8 mouse cellular contexts compared by ENCODE assay signal in genomic region chr13:23751478-23751956, GRCm38 (mm10). TPM values are rescaled to one million over a fixed set of nuclear protein-coding genes. Genes with fewer than 3 reads are reported as not detected.
DNase-seq lines count a peak whose midpoint lies in the region; ATAC-seq and TF ChIP-seq lines count a peak whose summit lies in the region.

No protein-coding gene starts in this region.

- H3K27ac ChIP-seq in spleen, adult 2 months (ENCODE audit: insufficient read depth, low read length), result peak overlapping the region; percentile 87
- peak overlapping the region; percentile 94 for H3K27ac ChIP-seq in intestine, embryonic 14.5 days (ENCODE audit: low read depth)

- H3K4me2 ChIP-seq in intestine, embryonic 14.5 days (ENCODE audit: low read length), result peak overlapping the region; percentile 56

- no peak for DNase-seq in spleen, adult 2 months (ENCODE audit: low read depth in 1 of 2, low spot score in 2 of 2)
- DNase-seq in spleen, postnatal 36 days (ENCODE audit: low spot score in 2 of 2), result no peak
- peak; percentile 75 for DNase-seq in embryo, embryonic 10.5 days (ENCODE audit: low spot score)
- DNase-seq in intestine, embryonic 14.5 days (ENCODE audit: low spot score), result no peak
- DNase-seq in naive thymus-derived CD4-positive, alpha-beta T cell, adult 2 months (ENCODE audit: low read depth), result peak; percentile 49
- no peak for DNase-seq in left cerebral cortex, adult 11 months (ENCODE audit: low spot score)
- no peak for DNase-seq in kidney, postnatal 4 days
- DNase-seq in adrenal gland, postnatal 4 days (ENCODE audit: low spot score in 2 of 2), result no peak

- no peaks in the 10 kb centered on the region for H3K27me3 ChIP-seq in spleen, adult 2 months (ENCODE audit: control insufficient read depth, insufficient read depth, low read length)
- no peaks in the 10 kb centered on the region for H3K27me3 ChIP-seq in intestine, embryonic 14.5 days (replicated peaks; ENCODE audit: control insufficient read depth, insufficient read depth, low read length)

- peak overlapping the region; percentile 62 for H3K9ac ChIP-seq in intestine, embryonic 14.5 days (ENCODE audit: low read length)

- 0 out of 2 replicates have a peak, but pooled peaks have one; percentile 28 for ATAC-seq in intestine, embryonic 14.5 days (replicated peaks; ENCODE audit: low FRiP score, low TSS enrichment, low read depth)

- 2% methylated on average over 11 of the region's 11 CpGs for WGBS in spleen, adult 2 months
- WGBS in intestine, embryonic 14.5 days, result under 1% methylated on average over 11 of the region's 11 CpGs

- no peaks in the 10 kb centered on the region for H3K9me3 ChIP-seq in intestine, embryonic 14.5 days (ENCODE audit: control insufficient read depth, low read length)

- H3K4me1 ChIP-seq in spleen, adult 2 months (ENCODE audit: control insufficient read depth, insufficient read depth, insufficient read length), result no peaks in the 10 kb centered on the region; the same call in 1 of the 2 replicates
- H3K4me1 ChIP-seq in intestine, embryonic 14.5 days (replicated peaks; ENCODE audit: control insufficient read depth, insufficient read depth, low read length), result peaks cover 18% of the 10 kb centered on the region

- H3K4me3 ChIP-seq in spleen, adult 2 months (ENCODE audit: extremely low read depth, insufficient read depth, insufficient read length), result peak overlapping the region; percentile 38
- H3K4me3 ChIP-seq in intestine, embryonic 14.5 days (ENCODE audit: low read depth, low read length), result peak overlapping the region; percentile 40

- no peak for TF ChIP-seq CTCF in spleen, adult 2 months (IDR thresholded peaks at IDR 0.05; ENCODE audit: extremely low read depth, insufficient read depth, insufficient read length, insufficient replicate concordance)

- TF ChIP-seq POLR2A in spleen, adult 2 months (IDR thresholded peaks at IDR 0.05; ENCODE audit: low read depth, low read length), result no peak

- no peaks in the 10 kb centered on the region for H3K36me3 ChIP-seq in spleen, adult 2 months (ENCODE audit: control insufficient read depth, insufficient read depth, low read length)
- H3K36me3 ChIP-seq in intestine, embryonic 14.5 days (ENCODE audit: control insufficient read depth, insufficient read depth, low read length), result no peaks in the 10 kb centered on the region

RNA-seq across cellular contexts. Expression of gene Hist1h3b, which starts 0.6 kb away (rescaled TPM):
- polyA plus RNA-seq in spleen, adult 2 months (2012; rRNA removed), result 54.9 and 68.9 TPM in 2 replicates
- 13.9 and 15.5 TPM in 2 replicates for polyA plus RNA-seq in intestine, embryonic 14.5 days (2014; fragmentation: Nextera tagmentation; extraction: Ambion mirVana)
- 100 to 1,000 TPM; 526 to 670 TPM for total RNA-seq in adrenal gland, postnatal 4 days (2021)

RNA-seq across cellular contexts. Expression of gene Hist1h2ab, which starts 0.6 kb away (rescaled TPM):
- 28.4 and 40.3 TPM in 2 replicates for polyA plus RNA-seq in spleen, adult 2 months (2012; rRNA removed)
- polyA plus RNA-seq in intestine, embryonic 14.5 days (2014; fragmentation: Nextera tagmentation; extraction: Ambion mirVana), result 49.6 and 49.8 TPM in 2 replicates
- 100 to 1,000 TPM; 457 to 545 TPM for total RNA-seq in adrenal gland, postnatal 4 days (2021)

RNA-seq across cellular contexts. Expression of gene Hist1h2bb, which starts 5.0 kb away (rescaled TPM):
- 23.7 and 32.9 TPM in 2 replicates for polyA plus RNA-seq in spleen, adult 2 months (2012; rRNA removed)
- polyA plus RNA-seq in intestine, embryonic 14.5 days (2014; fragmentation: Nextera tagmentation; extraction: Ambion mirVana), result 2.5 and 5.0 TPM in 2 replicates
- 100 to 1,000 TPM; 268 to 325 TPM for total RNA-seq in adrenal gland, postnatal 4 days (2021)

RNA-seq across cellular contexts. Expression of gene Hist1h4b, which starts 5.3 kb away (rescaled TPM):
- polyA plus RNA-seq in spleen, adult 2 months (2012; rRNA removed), result 19.0 and 27.4 TPM in 2 replicates
- 3.9 and 6.4 TPM in 2 replicates for polyA plus RNA-seq in intestine, embryonic 14.5 days (2014; fragmentation: Nextera tagmentation; extraction: Ambion mirVana)
- 100 to 1,000 TPM; 436 to 510 TPM for total RNA-seq in adrenal gland, postnatal 4 days (2021)

RNA-seq across cellular contexts. Expression of gene Hist1h3c, which starts 6.1 kb away (rescaled TPM):
- polyA plus RNA-seq in spleen, adult 2 months (2012; rRNA removed), result 35.9 and 50.3 TPM in 2 replicates
- polyA plus RNA-seq in intestine, embryonic 14.5 days (2014; fragmentation: Nextera tagmentation; extraction: Ambion mirVana), result 6.9 and 7.9 TPM in 2 replicates
- total RNA-seq in adrenal gland, postnatal 4 days (2021), result 100 to 1,000 TPM; 224 to 252 TPM

Comparison
In these comparisons a context has a peak if more than half of its experiments do, and no peak if none do; other contexts are left out.
1. DNase-seq: peak in embryo, embryonic 10.5 days (single experiment) and naive thymus-derived CD4-positive, alpha-beta T cell, adult 2 months (single experiment); none in spleen, adult 2 months (0 of 2), spleen, postnatal 36 days (0 of 2), intestine, embryonic 14.5 days (single experiment), left cerebral cortex, adult 11 months (single experiment), kidney, postnatal 4 days (0 of 2) and adrenal gland, postnatal 4 days (0 of 2).